Mouse (Mus musculus) liver, postnatal 0 days (tissue): ENCODE results near the gene Hoxa7. TPM values are rescaled to one million over a fixed set of nuclear protein-coding genes. Genes with fewer than 3 reads are reported as not detected.

Source experiments
- ATAC-seq: fragments of 200-750 bp; cut with Nextera tagmentation; 2 replicates; pipeline ENCODE4 v1.8.0; 2017; ENCODE audit warnings: mild to moderate bottlenecking, moderate library complexity
- DNase-seq: peaks from one replicate; pipeline ENCODE4 v3.0.0-alpha.2; 2016
- H3K27ac ChIP-seq: fragments of 300-500 bp; sonication (generic); 2 replicates; pipeline ENCODE4 v1.5.1; 2014; ENCODE audit warnings: antibody characterized with exemption, moderate library complexity, mild to moderate bottlenecking, low read depth
- H3K27me3 ChIP-seq: fragments of 300-500 bp; sonication (generic); 2 replicates; pipeline ENCODE4 v1.6.1; 2014; ENCODE audit warnings: low read length, control low read depth, mixed read lengths; ENCODE audit not compliant: insufficient read depth
- H3K36me3 ChIP-seq: fragments of 300-500 bp; sonication (generic); replicated peaks from 2 replicates; pipeline ENCODE4 v1.6.1; 2014; ENCODE audit warnings: mild to moderate bottlenecking, control low read depth, low read length, moderate library complexity, mixed read lengths; ENCODE audit not compliant: insufficient read depth
- H3K4me1 ChIP-seq: fragments of 300-500 bp; sonication (generic); 2 replicates; pipeline ENCODE4 v1.6.1; 2014; ENCODE audit warnings: antibody characterized with exemption, mild to moderate bottlenecking, control low read depth; ENCODE audit not compliant: insufficient read depth
- H3K4me2 ChIP-seq: fragments of 300-500 bp; sonication (generic); 2 replicates; pipeline ENCODE4 v1.6.1; 2014; ENCODE audit warnings: low read depth, mild to moderate bottlenecking, low read length, moderate library complexity, mixed read lengths
- H3K4me3 ChIP-seq: fragments of 300-500 bp; sonication (generic); 2 replicates; pipeline ENCODE4 v1.5.1; 2014; ENCODE audit warnings: low read depth, low read length
- H3K9ac ChIP-seq: fragments of 300-500 bp; sonication (generic); replicated peaks from 2 replicates; pipeline ENCODE4 v1.6.1; 2014; ENCODE audit warnings: mild to moderate bottlenecking, moderate library complexity
- H3K9me3 ChIP-seq: fragments of 300-500 bp; sonication (generic); 2 replicates; pipeline ENCODE4 v1.6.1; 2016; ENCODE audit warnings: mild to moderate bottlenecking, control low read depth, low read length, mixed read lengths
- CTCF ChIP-seq: sonication (generic); IDR thresholded peaks from 2 replicates; pipeline ENCODE4 v1.5.1; 2016; ENCODE audit warnings: antibody characterized with exemption, low read depth
- EP300 ChIP-seq: IDR thresholded peaks from 2 replicates; pipeline ENCODE4 v1.6.1; 2016; ENCODE audit warnings: antibody characterized with exemption, low read depth, mild to moderate bottlenecking
- WGBS: fragments of 180-500 bp; shearing (Covaris S2); extraction: QIAGEN DNeasy Blood & Tissue Kit; methylation state at CpG from one replicate; pipeline ENCODE4 v1.1.7; 2014; ENCODE audit not compliant: insufficient replicate concordance; 5-methylcytosine and 5-hydroxymethylcytosine counted together
- microRNA counts: library from miRNA; unstranded; fragments of <30 nt; microRNA quantifications from one replicate; lab custom pipeline; 2015
- microRNA-seq: library from miRNA; unstranded; fragments of <30 nt; microRNA quantifications from one replicate; pipeline ENCODE4, GENCODE M21; 2016
- polyA plus RNA-seq: library from polyadenylated mRNA; unstranded; fragments of >200 nt; fragmentation: Nextera tagmentation; extraction: Ambion mirVana; gene quantifications from 2 replicates; pipeline ENCODE4 v1.2.1, GENCODE M21; 2015

Hoxa7 gene
- polyA plus RNA-seq, 1 experiment from 2014 or later: 0.39 TPM

DNA sequence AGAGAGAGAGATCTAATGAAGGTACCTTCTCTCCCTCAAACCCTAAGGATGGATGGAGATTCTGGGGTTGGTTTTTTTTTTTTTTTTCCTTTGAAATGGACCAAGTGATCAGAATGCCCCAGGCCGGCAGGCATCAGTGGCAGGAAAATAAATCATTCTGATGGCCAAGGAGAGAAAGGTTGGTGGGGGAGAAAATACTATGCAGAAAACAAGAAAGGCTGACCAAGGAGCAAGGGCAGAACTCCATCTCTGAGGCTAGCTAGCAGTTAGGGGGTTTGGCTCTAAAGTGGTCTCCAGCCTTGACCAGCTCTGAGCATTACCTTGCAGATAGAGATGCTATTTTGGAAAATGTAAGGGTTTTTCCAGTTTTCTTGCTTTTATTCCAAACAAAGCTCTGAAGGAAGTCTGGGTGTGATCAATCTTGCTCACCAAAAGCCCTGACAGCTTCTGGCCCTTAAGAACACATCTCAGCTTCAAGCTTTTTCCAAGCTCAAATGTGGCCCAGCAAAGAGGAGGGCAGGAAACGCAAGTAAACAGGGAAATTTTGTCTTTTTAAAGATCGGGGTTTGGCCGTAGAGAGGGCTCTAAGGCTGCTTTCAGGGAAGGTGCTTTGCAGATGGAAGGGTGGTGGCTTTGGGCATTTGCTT, 55.1 kb downstream of the Hoxa7 start:
- Histone ChIP-seq H3K4me3 (no peak overlapping the region), H3K4me1 (no peaks in the 10 kb centered on the region), H3K4me2 (no peak overlapping the region; the same call in 1 of the 2 replicates), H3K36me3 (no peaks in the 10 kb centered on the region), H3K27ac (peak overlapping the region; percentile 3; the same call in 1 of the 2 replicates), H3K9ac (no peak overlapping the region), H3K9me3 (no peaks in the 10 kb centered on the region), H3K27me3 (peaks cover 96% of the 10 kb centered on the region)
- no peak for TF ChIP-seq EP300
- TF ChIP-seq CTCF: no peak
- 23% methylated on average over 4 of the region's 4 CpGs for WGBS
- no peak for ATAC-seq
- DNase-seq: peak; percentile 4

DNA sequence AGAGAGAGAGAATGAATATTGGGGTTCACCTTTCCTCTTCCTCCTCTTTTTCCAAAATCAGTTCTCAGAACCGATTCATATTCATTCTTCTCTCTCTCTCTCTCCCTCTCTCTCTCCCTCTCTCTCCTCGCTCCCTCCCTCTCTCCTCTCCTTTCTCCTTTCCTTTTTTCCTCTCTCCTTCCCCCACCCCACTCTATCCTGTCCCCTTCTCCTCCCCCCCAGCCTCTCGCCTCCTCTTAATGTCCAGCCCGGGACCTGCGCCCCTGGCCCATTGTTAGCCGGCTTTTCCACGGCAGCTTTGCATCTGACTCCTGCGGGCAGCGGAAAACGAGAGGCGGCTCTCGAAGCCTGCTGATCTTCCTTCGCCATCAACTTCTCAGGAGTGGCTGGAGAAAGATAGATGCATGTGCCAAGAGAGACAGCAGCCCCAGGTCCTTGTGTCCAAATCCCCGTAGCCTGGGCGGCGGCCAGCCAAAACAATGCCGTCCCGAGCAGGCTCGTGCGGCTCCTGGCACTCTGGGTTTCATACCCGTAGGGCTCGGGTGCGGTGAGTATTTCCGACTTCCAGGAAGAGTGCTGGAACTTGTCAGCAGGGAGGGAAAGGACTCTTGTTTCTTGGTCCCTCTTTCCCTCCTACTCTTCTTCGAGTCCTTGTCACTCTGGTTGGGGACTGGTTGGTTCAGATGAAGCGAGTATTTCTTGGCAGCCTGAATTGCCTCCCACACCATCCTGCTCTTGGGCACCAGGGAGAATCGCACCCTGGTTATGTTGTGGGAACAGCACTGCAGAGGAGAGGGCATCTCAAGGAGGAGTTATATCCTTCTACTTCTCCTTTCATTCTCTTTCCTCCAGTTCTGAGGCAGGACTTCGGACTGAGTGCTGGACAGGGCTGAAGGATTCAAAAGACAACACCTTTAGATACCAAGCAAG, 55.9 kb downstream of the Hoxa7 start:
- no peaks in the 10 kb centered on the region for H3K9me3 ChIP-seq
- H3K4me3 ChIP-seq: no peak overlapping the region
- H3K27ac ChIP-seq: peak overlapping the region; percentile 39; the same call in 1 of the 2 replicates
- DNase-seq: peak; percentile 14
- ATAC-seq: no peak
- 10% methylated on average over 28 of the region's 28 CpGs for WGBS
- peaks cover 95% of the 10 kb centered on the region for H3K27me3 ChIP-seq
- no peaks in the 10 kb centered on the region; the same call in 1 of the 2 replicates for H3K4me1 ChIP-seq
- peak overlapping the region; percentile 44 for H3K4me2 ChIP-seq
- no peak overlapping the region for H3K9ac ChIP-seq
- no peaks in the 10 kb centered on the region for H3K36me3 ChIP-seq
- TF ChIP-seq EP300: no peak
- TF ChIP-seq CTCF: no peak

- Histone ChIP-seq H3K36me3 (no peaks in the 10 kb centered on the region), H3K4me1 (no peaks in the 10 kb centered on the region; the same call in 1 of the 2 replicates), H3K9ac (peak within 1 kb of the TSS; percentile 36), H3K27ac (peak within 1 kb of the TSS; percentile 56), H3K4me3 (peak within 1 kb of the TSS; percentile 38), H3K4me2 (peak within 1 kb of the TSS; percentile 55), H3K9me3 (no peaks in the 10 kb centered on the region), H3K27me3 (peaks cover 95% of the 10 kb centered on the region)
- 4% methylated on average over 25 of the region's 25 CpGs for WGBS
- DNase-seq (no peak), ATAC-seq (no peak)
- no peak for TF ChIP-seq CTCF
- TF ChIP-seq EP300: no peak
Measured at GRCm38 (mm10) chr6:52164626-52165440, 56.8 kb downstream of the Hoxa7 start, which contains the start of gene Hoxa2. Hoxa2 (minus strand) TSS chr6:52164831.

MicroRNAs within 50 kb of the gene (microRNA counts, 519-probe panel; counts per million panel counts)
- not detected for microRNA mmu-miR-196b (lab: Ali Mortazavi, UCI)

Small RNAs within 50 kb of the gene (microRNA-seq; reads per million reads assigned to microRNA genes)
- 235 reads per million, percentile 53 among the genes with 10 or more reads in this experiment for gene Mir196b

Other genes with a start within 250 kb of the Hoxa7 start
- gene Skap2, start 209.3 kb downstream of the Hoxa7 start, polyA plus RNA-seq: 25.1 and 25.3 TPM in 2 replicates
- 0.11 and 0.16 TPM in 2 replicates for gene Hoxa1, start 63.5 kb downstream of the Hoxa7 start, polyA plus RNA-seq
- gene Hoxa2, start 57.0 kb downstream of the Hoxa7 start, polyA plus RNA-seq: 0.39 and 0.63 TPM in 2 replicates
- not detected in 2 replicates for gene 5730596B20Rik, start 44.4 kb downstream of the Hoxa7 start, polyA plus RNA-seq
- gene Hoxa4, start 30.1 kb downstream of the Hoxa7 start, polyA plus RNA-seq: 0.13 and 0.30 TPM in 2 replicates
- 0.58 and 0.73 TPM in 2 replicates for gene Hoxa5, start 17.3 kb downstream of the Hoxa7 start, polyA plus RNA-seq
- gene Hoxa6, start 13.1 kb downstream of the Hoxa7 start, polyA plus RNA-seq: not detected in 2 replicates
- gene Hoxa3, start 8.5 kb downstream of the Hoxa7 start, polyA plus RNA-seq: 0.16 and 0.17 TPM in 2 replicates
- gene Gm28308, start 8.5 kb downstream of the Hoxa7 start, polyA plus RNA-seq: not detected in 2 replicates
- 0.11 and 0.26 TPM in 2 replicates for gene Hoxa9, start 9.2 kb upstream of the Hoxa7 start, polyA plus RNA-seq
- not detected in 2 replicates for gene Hoxa10, start 19.0 kb upstream of the Hoxa7 start, polyA plus RNA-seq
- gene Hoxa11, start 24.0 kb upstream of the Hoxa7 start, polyA plus RNA-seq: not detected in 2 replicates
- gene Hoxa13, start 39.0 kb upstream of the Hoxa7 start, polyA plus RNA-seq: not detected in 2 replicates
- gene Evx1, start 91.6 kb upstream of the Hoxa7 start, polyA plus RNA-seq: not detected in 2 replicates